Mouse (Mus musculus): Measurements from ENCODE around the gene Skida1.

GRCm38 (mm10) chr2:18032538-18032895, 16.3 kb downstream of the Skida1 start:
- TF ChIP-seq CTCF (IDR thresholded peaks at IDR 0.05; ENCODE audit: extremely low read depth, insufficient read length, insufficient replicate concordance, low read depth, low read length) = no peak
- no peak for TF ChIP-seq POLR2A (IDR thresholded peaks at IDR 0.05; ENCODE audit: low read depth, low read length)

Measured in small intestine, adult 2 months (tissue).